Mouse (Mus musculus): Measurements from ENCODE around the gene Prrt4.
A peak's percentile ranks its signal among the peaks of the same experiment; 100 is the strongest.
"Not testable (repeated sequence)": the region's sequence is repeated elsewhere in the genome, so short reads cannot be mapped to it uniquely, and the experiment has no call there.

The Prrt4 gene

GRCm38 (mm10) chr6:29178888-29179658 is at the start of gene Prrt4:
Prrt4 (minus strand) TSS chr6:29179584.
- DNase-seq (ENCODE audit: extremely low spot score, low spot score): peak; percentile 76

GRCm38 (mm10) chr6:29217717-29218116 is 38.3 kb upstream of the Prrt4 start:
- not testable (repeated sequence) for DNase-seq (ENCODE audit: extremely low spot score, low spot score)

DNA sequence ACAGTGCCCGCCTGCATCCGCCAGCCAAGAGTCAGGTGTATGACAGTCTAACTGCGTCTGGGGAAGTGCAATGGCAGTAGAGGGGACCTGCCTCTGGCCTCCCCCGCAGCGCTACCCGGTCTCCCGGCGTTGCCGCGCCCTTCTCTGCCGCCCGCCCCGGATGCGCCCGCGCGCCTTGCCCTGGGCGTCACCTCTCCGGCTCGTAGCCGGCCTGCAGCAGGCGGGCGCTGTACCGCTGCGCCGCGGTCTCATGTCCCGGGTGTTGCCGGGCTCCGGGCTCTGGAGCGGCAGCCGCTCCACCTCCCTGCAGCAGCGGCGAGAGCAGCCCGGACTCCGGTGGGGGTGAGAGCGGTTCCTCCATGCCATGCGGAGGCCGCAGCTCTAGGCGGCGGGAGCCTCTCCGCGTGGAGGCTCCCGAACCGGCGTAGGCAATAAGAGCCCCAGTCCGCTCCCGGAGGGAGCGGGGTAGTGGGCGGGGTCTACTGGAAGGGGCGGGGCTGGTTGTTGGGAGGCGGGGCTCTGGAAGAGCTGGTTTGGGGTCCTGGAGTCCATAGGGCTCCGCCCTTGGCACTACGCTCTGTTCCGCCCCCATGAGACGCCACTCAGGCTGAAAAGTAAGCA is 36.6 kb upstream of the Prrt4 start, which contains the start of gene Impdh1:
TSS of gene Impdh1 (minus strand) at position 484 of the 621 bp plus-strand sequence.
- DNase-seq (ENCODE audit: extremely low spot score, low spot score): peak; percentile 90

GRCm38 (mm10) chr6:29215181-29215580 is 35.8 kb upstream of the Prrt4 start:
- no peak for DNase-seq (ENCODE audit: extremely low spot score, low spot score)

- no peak for DNase-seq (ENCODE audit: extremely low spot score, low spot score)
These were observed 35.4 kb upstream of the Prrt4 start for GRCm38 (mm10) chr6:29214776-29215175.

DNA sequence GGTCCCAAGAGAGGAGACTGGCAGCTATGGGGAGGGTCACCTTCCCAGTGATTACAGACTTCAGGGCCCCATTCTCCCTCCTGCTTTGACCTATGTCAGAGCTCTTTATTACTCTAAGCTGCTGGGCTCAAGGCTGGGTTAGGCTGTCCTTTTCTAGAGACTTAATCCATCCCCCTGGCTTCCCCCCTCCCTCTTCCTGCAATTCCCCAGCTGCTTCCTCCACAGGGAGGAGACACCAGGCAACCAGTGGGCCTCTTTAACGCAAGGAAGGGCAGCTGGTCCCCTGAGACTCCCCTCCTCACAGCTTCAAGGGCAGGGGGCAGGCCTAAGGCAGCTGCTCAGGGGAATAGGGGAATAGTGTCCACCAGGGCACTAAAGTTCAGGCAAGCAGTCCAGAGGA is 34.9 kb upstream of the Prrt4 start:
- DNase-seq (ENCODE audit: extremely low spot score, low spot score): peak; percentile 40

DNA sequence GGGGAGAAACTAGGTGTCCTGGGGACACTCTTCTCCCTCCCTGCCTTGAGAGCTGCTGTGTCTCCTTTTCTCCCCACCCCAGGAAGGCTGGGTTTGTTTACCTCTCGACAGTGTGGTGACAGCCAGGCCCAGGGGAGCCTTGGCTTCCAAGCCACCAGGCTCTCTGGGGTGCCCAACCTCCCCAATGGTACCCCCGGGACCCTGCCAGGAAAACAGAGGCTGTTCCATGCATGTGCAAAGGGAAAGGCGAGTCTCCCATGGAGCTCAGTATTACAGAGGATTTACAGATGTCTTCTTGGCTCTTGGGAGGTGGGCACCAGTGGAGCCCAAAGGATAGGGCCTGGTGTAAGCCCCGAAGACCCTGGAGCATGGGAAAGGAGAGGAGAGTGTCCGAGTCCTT is 34.1 kb upstream of the Prrt4 start:
- no peak for DNase-seq (ENCODE audit: extremely low spot score, low spot score)

DNA sequence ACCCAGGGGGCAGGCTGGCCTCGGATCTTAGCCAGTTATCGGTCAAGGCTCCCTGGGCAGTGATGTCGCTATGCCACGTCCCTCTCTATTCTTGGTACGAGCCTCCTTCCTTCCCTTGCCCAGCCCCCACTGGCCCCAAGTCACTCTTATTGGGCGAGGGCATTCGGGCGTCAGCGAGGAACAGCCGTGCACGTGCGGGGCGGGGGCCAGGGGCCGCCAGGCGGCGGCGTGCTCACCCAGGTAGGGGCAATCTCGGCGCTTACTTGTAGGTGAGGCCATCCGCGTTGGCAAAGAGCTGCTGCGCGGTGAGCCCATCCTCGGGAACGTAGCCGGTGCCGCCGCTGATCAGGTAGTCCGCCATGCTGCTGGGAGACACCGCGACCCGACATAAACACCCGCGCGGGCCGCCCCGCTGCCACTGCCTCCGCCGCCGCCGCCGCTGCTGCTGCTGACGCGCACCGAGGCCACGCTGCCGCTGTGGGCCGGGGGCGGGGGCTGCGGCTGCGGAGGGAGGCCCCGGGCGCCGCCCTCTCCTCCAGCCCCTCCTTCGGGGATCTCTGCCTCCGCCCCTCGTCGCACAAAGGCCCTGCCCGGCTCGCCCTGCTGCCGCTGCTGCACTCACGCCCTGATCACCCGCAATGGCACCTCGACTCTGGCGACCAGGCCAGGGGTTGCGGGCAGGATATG is 32.6 kb upstream of the Prrt4 start:
- peak; percentile 81 for DNase-seq (ENCODE audit: extremely low spot score, low spot score)

- DNase-seq (ENCODE audit: extremely low spot score, low spot score): no peak
These were observed 31.8 kb upstream of the Prrt4 start for GRCm38 (mm10) chr6:29211146-29211545.

GRCm38 (mm10) chr6:29210231-29210936 is 31.0 kb upstream of the Prrt4 start:
- DNase-seq (ENCODE audit: extremely low spot score, low spot score): no peak

GRCm38 (mm10) chr6:29208178-29208577 is 28.8 kb upstream of the Prrt4 start:
- no peak for DNase-seq (ENCODE audit: extremely low spot score, low spot score)

GRCm38 (mm10) chr6:29207017-29207416 is 27.6 kb upstream of the Prrt4 start:
- peak; percentile 8 for DNase-seq (ENCODE audit: extremely low spot score, low spot score)

- DNase-seq (ENCODE audit: extremely low spot score, low spot score): no peak
These were observed 26.6 kb upstream of the Prrt4 start for GRCm38 (mm10) chr6:29206006-29206405.

DNA sequence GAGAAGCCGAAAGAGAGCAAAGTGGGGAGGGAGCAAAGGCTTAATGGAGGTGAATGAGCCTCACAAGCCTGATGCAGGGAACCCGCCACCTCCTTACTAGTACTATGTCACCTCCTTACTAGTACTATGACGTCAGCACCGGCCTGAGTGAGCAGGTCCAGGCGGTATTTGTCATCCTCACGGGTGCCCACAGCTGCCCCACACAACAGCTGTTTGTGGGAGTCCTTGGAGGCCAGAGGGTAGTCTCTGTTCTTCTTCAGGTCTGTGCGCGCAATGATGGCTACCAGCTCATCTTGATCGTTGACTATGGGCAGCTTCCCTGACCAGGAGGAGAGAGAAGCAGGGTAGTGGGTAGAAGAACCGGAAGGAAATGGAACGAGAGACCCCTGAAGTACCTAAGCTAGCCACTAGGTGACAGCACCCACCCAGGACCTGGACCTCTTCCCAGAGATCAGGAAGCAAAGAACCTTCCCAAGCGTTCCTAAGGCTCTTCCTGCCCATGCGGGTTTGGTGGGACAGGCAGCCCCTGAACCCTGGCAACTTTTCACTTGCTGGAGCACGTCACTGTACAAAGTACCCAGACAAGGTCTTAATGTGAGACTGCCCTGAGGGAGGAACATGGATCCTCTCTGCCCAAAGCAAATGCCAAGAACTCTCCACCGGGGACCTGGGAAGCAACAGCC is 25.7 kb upstream of the Prrt4 start:
- DNase-seq (ENCODE audit: extremely low spot score, low spot score): peak; percentile 65

- no peak for DNase-seq (ENCODE audit: extremely low spot score, low spot score)
These were observed 24.6 kb upstream of the Prrt4 start for GRCm38 (mm10) chr6:29203861-29204585.

DNA sequence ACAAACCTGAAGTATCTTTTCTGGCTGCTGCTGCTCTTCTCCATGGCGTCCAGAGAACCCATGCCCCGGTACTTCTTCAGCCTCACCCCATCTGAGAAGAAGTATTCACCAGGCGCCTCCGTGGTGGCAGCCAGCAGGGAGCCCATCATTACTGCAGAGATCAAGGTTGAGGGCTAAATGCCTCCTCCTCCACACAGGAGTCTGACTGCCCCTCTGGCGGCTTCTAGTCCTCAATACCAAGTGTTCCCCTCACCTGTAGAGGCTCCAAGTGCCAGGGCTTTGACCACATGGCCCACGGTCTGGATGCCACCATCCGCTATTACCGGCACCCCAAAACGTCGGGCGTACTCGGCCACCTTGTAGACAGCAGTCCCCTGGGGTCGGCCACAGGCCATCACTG is 23.7 kb upstream of the Prrt4 start:
- DNase-seq (ENCODE audit: extremely low spot score, low spot score): peak; percentile 5

DNA sequence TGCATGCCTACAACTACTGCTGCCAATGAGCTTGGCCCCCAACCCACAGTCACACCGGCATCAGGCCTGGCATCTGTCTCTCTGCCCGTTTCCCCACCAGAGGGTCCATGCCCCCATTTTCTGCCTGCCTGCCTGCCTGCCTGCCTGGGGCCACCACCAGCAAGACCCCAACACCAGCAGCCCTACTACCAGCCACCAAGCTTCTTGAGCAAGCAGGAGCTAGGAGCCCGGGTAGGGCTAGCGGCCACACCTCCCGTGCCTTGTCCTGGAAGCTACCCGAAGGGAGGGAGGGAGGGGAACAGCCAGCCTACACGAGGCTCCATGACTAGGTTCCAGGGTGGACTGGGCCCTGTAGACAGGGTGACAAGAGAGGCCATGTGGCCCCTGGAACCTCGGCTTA is 22.6 kb upstream of the Prrt4 start:
- peak; percentile 11 for DNase-seq (ENCODE audit: extremely low spot score, low spot score)

GRCm38 (mm10) chr6:29201341-29201740 is 22.0 kb upstream of the Prrt4 start:
- peak; percentile 6 for DNase-seq (ENCODE audit: extremely low spot score, low spot score)

DNA sequence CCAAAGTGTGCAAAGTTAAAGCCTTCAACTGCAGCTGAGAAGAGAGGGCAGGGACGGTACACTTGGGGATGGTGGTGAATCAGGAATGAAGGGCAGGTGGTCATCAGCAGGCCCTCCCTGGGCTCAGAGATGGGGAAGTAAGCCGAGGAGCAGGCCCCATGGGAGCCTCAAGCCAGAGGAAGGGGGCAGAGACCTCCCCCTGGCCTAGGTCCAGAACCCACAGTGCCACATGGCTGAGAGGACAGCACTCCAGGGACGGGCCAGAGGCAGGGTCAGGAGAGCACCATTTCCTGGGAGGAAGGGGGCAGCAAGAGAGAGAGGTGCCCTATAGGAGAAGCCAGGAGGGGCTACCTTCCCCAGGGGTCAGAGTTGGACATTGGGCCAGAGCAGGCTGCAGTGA is 21.1 kb upstream of the Prrt4 start:
- DNase-seq (ENCODE audit: extremely low spot score, low spot score): peak; percentile 12

DNA sequence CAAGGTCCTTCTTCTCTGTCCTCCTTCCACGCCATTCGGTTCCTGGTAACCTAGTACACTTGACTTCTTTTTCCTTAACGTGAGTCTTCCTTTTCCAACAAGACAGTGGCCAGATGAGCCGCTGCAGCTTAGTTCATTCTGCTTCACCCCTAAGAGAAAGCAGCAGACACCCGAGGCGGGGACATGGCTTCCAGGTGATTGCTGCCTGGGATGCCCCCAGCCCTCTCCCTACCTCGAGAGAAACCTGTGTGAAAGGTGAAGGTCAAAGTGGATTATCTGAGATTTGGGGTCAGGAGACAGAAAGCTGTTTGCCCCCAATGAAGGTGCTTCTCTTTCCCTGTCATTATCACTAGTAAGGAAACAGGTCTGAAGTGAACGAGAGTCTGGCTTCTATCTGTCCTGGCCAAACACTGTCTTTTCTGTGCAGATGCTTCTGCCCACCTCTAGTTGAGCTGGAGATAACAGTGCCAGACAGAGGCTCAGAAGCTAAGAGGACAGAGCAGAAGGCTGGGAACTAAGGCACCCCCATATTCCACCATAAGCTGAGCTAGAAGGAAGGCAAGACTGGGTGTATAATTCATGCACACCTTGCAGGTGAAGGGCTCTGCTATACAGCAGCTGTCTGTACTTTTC is 20.0 kb upstream of the Prrt4 start:
- no peak for DNase-seq (ENCODE audit: extremely low spot score, low spot score)

Measured in neural tube, embryonic 10.5 days (tissue).